Mouse (Mus musculus) intestine, postnatal 0 days (tissue): ENCODE results near the gene Hsf3. TPM values are rescaled to one million over a fixed set of nuclear protein-coding genes. Genes with fewer than 3 reads are reported as not detected.
"Not testable (repeated sequence)": the region's sequence is repeated elsewhere in the genome, so short reads cannot be mapped to it uniquely, and the experiment has no call there.

Source experiments
- ATAC-seq: fragments of 200-750 bp; cut with Nextera tagmentation; 2 replicates; pipeline ENCODE4 v1.8.0; 2017; ENCODE audit warnings: mild to moderate bottlenecking, moderate TSS enrichment, moderate library complexity
- H3K27ac ChIP-seq: fragments of 300-500 bp; sonication (generic); 2 replicates; pipeline ENCODE4 v1.5.1; 2014; ENCODE audit warnings: mild to moderate bottlenecking, low read depth, low read length, moderate library complexity
- H3K27me3 ChIP-seq: fragments of 300-500 bp; sonication (generic); replicated peaks from 2 replicates; pipeline ENCODE4 v1.6.1; 2014; ENCODE audit warnings: low read length, mixed read lengths; ENCODE audit not compliant: control insufficient read depth, insufficient read depth
- H3K36me3 ChIP-seq: fragments of 300-500 bp; sonication (generic); 2 replicates; pipeline ENCODE4 v1.6.1; 2014; ENCODE audit warnings: mild to moderate bottlenecking, moderate library complexity; ENCODE audit not compliant: control insufficient read depth, insufficient read depth
- H3K4me1 ChIP-seq: fragments of 300-500 bp; sonication (generic); replicated peaks from 2 replicates; pipeline ENCODE4 v1.6.1; 2014; ENCODE audit warnings: antibody characterized with exemption, low read length, mixed read lengths; ENCODE audit not compliant: control insufficient read depth, insufficient read depth
- H3K4me2 ChIP-seq: fragments of 300-500 bp; sonication (generic); replicated peaks from 2 replicates; pipeline ENCODE4 v1.6.1; 2014; ENCODE audit warnings: low read depth, mild to moderate bottlenecking, moderate library complexity
- H3K4me3 ChIP-seq: fragments of 300-500 bp; sonication (generic); 2 replicates; pipeline ENCODE4 v1.5.1; 2014; ENCODE audit warnings: low read depth, low read length
- H3K9ac ChIP-seq: fragments of 300-500 bp; sonication (generic); 2 replicates; pipeline ENCODE4 v1.6.1; 2014; ENCODE audit warnings: mild to moderate bottlenecking, low read depth, low read length
- H3K9me3 ChIP-seq: fragments of 300-500 bp; sonication (generic); 2 replicates; pipeline ENCODE4 v1.6.1; 2016; ENCODE audit warnings: mixed run types; ENCODE audit not compliant: control insufficient read depth
- CTCF ChIP-seq: sonication (generic); IDR thresholded peaks from 2 replicates; pipeline ENCODE4 v1.5.1; 2016; ENCODE audit warnings: low read depth, mild to moderate bottlenecking, control low read depth, antibody characterized with exemption, moderate library complexity
- WGBS: fragments of 180-500 bp; shearing (Covaris S2); extraction: QIAGEN DNeasy Blood & Tissue Kit; methylation state at CpG from one replicate; pipeline ENCODE4 v1.1.7; 2014; 5-methylcytosine and 5-hydroxymethylcytosine counted together
- polyA plus RNA-seq: library from polyadenylated mRNA; unstranded; fragments of >200 nt; fragmentation: Nextera tagmentation; extraction: Ambion mirVana; gene quantifications from 2 replicates; pipeline ENCODE4 v1.2.1, GENCODE M21; 2015

The Hsf3 gene
- 0.95 and 1.1 TPM in 2 replicates for polyA plus RNA-seq

DNA sequence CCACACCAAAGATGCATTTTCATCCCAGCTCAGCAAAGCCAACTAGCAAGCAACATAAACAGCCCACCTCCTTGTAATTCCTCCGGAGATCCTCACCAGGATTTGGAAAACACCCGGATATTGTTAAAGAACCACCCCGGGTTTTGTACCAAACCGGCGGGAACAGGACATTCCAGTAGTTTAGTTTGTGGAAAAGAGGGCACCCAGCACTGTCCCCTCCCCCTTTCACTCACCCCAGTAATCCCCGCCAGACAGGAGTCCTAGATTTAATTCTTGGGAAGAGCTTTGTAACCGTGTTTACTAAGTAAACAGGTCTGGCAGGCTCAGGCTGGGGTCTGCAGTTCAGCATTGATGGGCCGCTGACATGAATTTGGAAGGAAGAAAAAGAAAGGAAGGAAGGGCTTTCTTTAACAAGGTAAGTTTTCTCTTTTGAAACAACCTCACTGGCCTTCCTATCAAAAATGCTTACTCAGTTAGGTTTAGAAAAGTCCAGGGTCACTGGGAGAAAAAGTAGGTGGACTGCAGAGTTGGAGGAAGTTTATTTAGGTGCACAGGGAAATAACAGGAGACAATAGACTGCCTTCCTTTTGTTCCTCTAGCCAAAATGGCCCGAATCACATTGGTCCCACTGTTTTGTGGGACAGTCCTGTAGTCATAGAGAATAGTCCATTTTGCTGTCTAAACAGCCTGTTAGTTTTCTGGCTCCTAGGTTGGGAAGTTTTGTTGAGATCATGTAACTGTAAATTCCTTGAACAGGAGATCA, at the start of gene Hsf3:
TSS of gene Hsf3 (minus strand) at position 94 of the 763 bp plus-strand sequence.
- 14% methylated on average over 9 of the region's 9 CpGs for WGBS
- no peaks in the 10 kb centered on the region for H3K4me1 ChIP-seq
- H3K36me3 ChIP-seq, result no peaks in the 10 kb centered on the region
- ATAC-seq, result no peak
- peak within 1 kb of the TSS; percentile 40 for H3K4me3 ChIP-seq
- peak within 1 kb of the TSS; percentile 42 for H3K9ac ChIP-seq
- H3K27ac ChIP-seq, result peak within 1 kb of the TSS; percentile 79
- H3K9me3 ChIP-seq, result no peaks in the 10 kb centered on the region
- TF ChIP-seq CTCF, result no peak
- peak within 1 kb of the TSS; percentile 48 for H3K4me2 ChIP-seq
- H3K27me3 ChIP-seq, result no peaks in the 10 kb centered on the region

- Histone ChIP-seq H3K9me3 (no peaks in the 10 kb centered on the region), H3K4me2 (no peak overlapping the region), H3K4me3 (no peak overlapping the region), H3K36me3 (no peaks in the 10 kb centered on the region; the same call in 1 of the 2 replicates), H3K27ac (no peak overlapping the region), H3K9ac (no peak overlapping the region), H3K27me3 (no peaks in the 10 kb centered on the region), H3K4me1 (no peaks in the 10 kb centered on the region)
- TF ChIP-seq CTCF, result peak; percentile 50
- no peak for ATAC-seq
- whole genome bisulfite sequencing, result 45% methylated on average over 1 of the region's 1 CpGs
Observed at GRCm38 (mm10) chrX:96501580-96501979, 45.5 kb upstream of the Hsf3 start.

- H3K4me2 ChIP-seq, result peak within 1 kb of the TSS; percentile 48
- WGBS, result 47% methylated on average over 2 of the region's 2 CpGs
- peak; percentile 99 for ATAC-seq
- peak within 1 kb of the TSS; percentile 79 for H3K27ac ChIP-seq
- H3K36me3 ChIP-seq, result no peaks in the 10 kb centered on the region
- H3K4me3 ChIP-seq, result peak within 1 kb of the TSS; percentile 40
- H3K4me1 ChIP-seq, result no peaks in the 10 kb centered on the region
- no peaks in the 10 kb centered on the region for H3K9me3 ChIP-seq
- H3K27me3 ChIP-seq, result no peaks in the 10 kb centered on the region
- H3K9ac ChIP-seq, result peak within 1 kb of the TSS; percentile 42
- TF ChIP-seq CTCF, result no peak
Observed at GRCm38 (mm10) chrX:96455149-96455548, 945 bp downstream of the Hsf3 start, which contains the start of gene Heph. Gene Heph (plus strand): TSS chrX:96455359.

GRCm38 (mm10) chrX:96419383-96419782, 36.7 kb downstream of the Hsf3 start:
- ATAC-seq, result no peak

DNA sequence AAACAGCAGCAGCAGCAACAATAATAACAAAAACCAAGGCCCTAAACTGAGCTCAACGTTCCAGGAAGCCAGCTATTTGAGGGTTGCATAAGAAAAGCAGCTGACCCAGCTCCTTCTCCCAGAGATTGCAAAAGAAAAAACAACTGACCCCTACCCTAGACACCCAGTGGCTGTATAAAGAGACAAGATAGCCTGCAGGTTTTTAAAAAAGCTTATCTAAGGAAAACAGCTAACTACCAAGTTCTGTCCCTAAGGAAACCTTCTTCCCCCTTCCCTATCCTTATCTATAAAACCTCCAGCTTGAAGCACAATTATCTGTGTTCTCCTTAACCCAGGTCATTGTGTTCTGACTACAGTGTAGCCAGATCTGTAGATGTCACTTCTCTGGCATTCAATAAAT, 38.4 kb downstream of the Hsf3 start:
- no peak for ATAC-seq
- H3K9me3 ChIP-seq, result no peaks in the 10 kb centered on the region
- H3K27me3 ChIP-seq, result no peaks in the 10 kb centered on the region
- H3K9ac ChIP-seq, result no peak overlapping the region
- H3K4me3 ChIP-seq, result no peak overlapping the region
- H3K4me2 ChIP-seq, result no peak overlapping the region
- WGBS, result 39% methylated on average over 1 of the region's 1 CpGs
- H3K4me1 ChIP-seq, result no peaks in the 10 kb centered on the region
- no peaks in the 10 kb centered on the region for H3K36me3 ChIP-seq
- TF ChIP-seq CTCF, result no peak
- no peak overlapping the region for H3K27ac ChIP-seq

More at GRCm38 (mm10) chrX:96419383-96419782, 36.7 kb downstream of the Hsf3 start:
- Histone ChIP-seq H3K4me1 (no peaks in the 10 kb centered on the region), H3K9me3 (no peaks in the 10 kb centered on the region), H3K27me3 (no peaks in the 10 kb centered on the region), H3K4me3 (no peak overlapping the region), H3K36me3 (no peaks in the 10 kb centered on the region), H3K9ac (no peak overlapping the region), H3K27ac (no peak overlapping the region), H3K4me2 (no peak overlapping the region)
- no peak for TF ChIP-seq CTCF

- 89% methylated on average over 1 of the region's 1 CpGs for WGBS
Observed at GRCm38 (mm10) chrX:96416970-96417369, 39.1 kb downstream of the Hsf3 start.

DNA sequence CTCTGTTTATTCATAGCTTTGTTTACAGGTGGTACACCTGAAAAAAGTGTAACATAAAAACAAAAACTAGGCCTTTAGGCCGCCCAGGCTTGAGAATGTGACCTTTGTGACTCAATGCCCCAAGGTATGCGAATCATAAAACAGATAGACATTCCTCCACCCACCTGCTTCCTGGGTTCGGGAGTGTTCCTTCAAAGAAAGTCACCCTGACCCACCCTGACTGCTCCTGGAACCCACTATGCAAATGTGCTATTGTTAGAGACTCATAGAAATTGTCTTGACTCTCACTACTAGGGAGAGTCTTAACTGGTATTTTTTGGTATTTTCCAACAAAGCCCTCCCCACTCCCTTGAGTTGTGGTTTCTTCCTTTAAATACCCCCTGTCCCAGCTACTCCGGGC, 40.7 kb downstream of the Hsf3 start:
- H3K27me3 ChIP-seq, H3K9ac ChIP-seq, H3K4me2 ChIP-seq, H3K4me1 ChIP-seq, H3K27ac ChIP-seq, ATAC-seq, H3K36me3 ChIP-seq, H3K9me3 ChIP-seq, H3K4me3 ChIP-seq: not testable (repeated sequence)
- 65% methylated on average over 4 of the region's 4 CpGs for WGBS

More at GRCm38 (mm10) chrX:96416970-96417369, 39.1 kb downstream of the Hsf3 start:
- Histone ChIP-seq H3K27me3 (no peaks in the 10 kb centered on the region), H3K4me2 (no peak overlapping the region), H3K4me1 (no peaks in the 10 kb centered on the region), H3K9ac (no peak overlapping the region), H3K9me3 (no peaks in the 10 kb centered on the region), H3K36me3 (no peaks in the 10 kb centered on the region), H3K27ac (no peak overlapping the region), H3K4me3 (no peak overlapping the region)
- no peak for ATAC-seq
- TF ChIP-seq CTCF, result no peak
